Mouse (Mus musculus) CH12.LX (cell line): Measurements from ENCODE around the gene Klhl29. TPM values are rescaled to one million over a fixed set of nuclear protein-coding genes. Genes with fewer than 3 reads are reported as not detected.

Experiments used
- DNase-seq: peaks from one replicate; pipeline ENCODE4 v3.0.0-alpha.2; 2013; ENCODE audit errors: extremely low read depth
- H3K27ac ChIP-seq: 2 replicates; pipeline ENCODE4 v1.5.1; 2012; ENCODE audit warnings: low read depth, mild to moderate bottlenecking, control low read depth, moderate library complexity; ENCODE audit not compliant: insufficient read depth
- H3K27me3 ChIP-seq: replicated peaks from 2 replicates; pipeline ENCODE3; 2012; ENCODE audit warnings: inconsistent platforms
- H3K36me3 ChIP-seq, 2 experiments: replicated peaks in 1 of 2; 2 replicates each; pipeline versions ENCODE3 to v1.6.1; 2012; ENCODE audit warnings: inconsistent platforms in 1 of 2, low read length in 1 of 2, mild to moderate bottlenecking in 1 of 2, mixed read lengths in 1 of 2, moderate library complexity in 1 of 2; ENCODE audit not compliant: control insufficient read depth in 1 of 2, insufficient read depth in 1 of 2
- H3K4me1 ChIP-seq, 2 experiments: 2 replicates each; pipeline ENCODE4 v1.6.1; 2012; ENCODE audit warnings: inconsistent platforms in 1 of 2, moderate library complexity in 1 of 2; ENCODE audit not compliant: insufficient read depth in 2 of 2, control insufficient read depth in 1 of 2
- H3K4me2 ChIP-seq: 2 replicates; pipeline ENCODE4 v1.6.1; 2012; ENCODE audit warnings: low read depth, mild to moderate bottlenecking, control low read depth; ENCODE audit not compliant: poor library complexity, insufficient read depth, severe bottlenecking
- H3K4me3 ChIP-seq, 3 experiments: fragments of 150-350 bp in 1 of 3; sonication (generic) in 1 of 3; replicated peaks in 1 of 3; 2 replicates each; pipeline versions ENCODE3 to v1.5.1; 2011 to 2012; ENCODE audit warnings: low read depth in 2 of 3, low read length in 2 of 3, mild to moderate bottlenecking in 2 of 3, moderate library complexity in 2 of 3, control low read depth in 1 of 3, improper control_type of control experiment in 1 of 3, inconsistent platforms in 1 of 3, mixed read lengths in 1 of 3; ENCODE audit not compliant: poor library complexity in 1 of 3
- H3K79me2 ChIP-seq: replicated peaks from 2 replicates; pipeline ENCODE4 v1.6.1; 2012; ENCODE audit warnings: mild to moderate bottlenecking, moderate library complexity; ENCODE audit not compliant: control insufficient read depth, poor library complexity, insufficient read depth, severe bottlenecking; ENCODE audit errors: extremely low read depth
- H3K9ac ChIP-seq: 2 replicates; pipeline ENCODE4 v1.6.1; 2012; ENCODE audit warnings: low read depth, mild to moderate bottlenecking, control low read depth, moderate library complexity; ENCODE audit not compliant: insufficient read depth
- H3K9me3 ChIP-seq: replicated peaks from 2 replicates; pipeline ENCODE3; 2012; ENCODE audit warnings: low read length, inconsistent platforms, mixed read lengths
- BHLHE40 ChIP-seq: IDR thresholded peaks from 2 replicates; pipeline ENCODE4 v1.6.1; 2011; ENCODE audit warnings: mild to moderate bottlenecking, low read depth, low read length, improper control_type of control experiment
- CHD1 ChIP-seq: IDR thresholded peaks from 2 replicates; pipeline ENCODE4 v1.6.1; 2012; ENCODE audit warnings: low read depth, low read length, improper control_type of control experiment, inconsistent platforms
- CTCF ChIP-seq, 2 experiments: IDR thresholded peaks in 1 of 2; conservative IDR thresholded peaks in 1 of 2; 2 replicates each; pipeline ENCODE4 v1.5.1; 2011 to 2012; ENCODE audit warnings: low read depth in 2 of 2, low read length in 2 of 2, improper control_type of control experiment in 1 of 2, inconsistent platforms in 1 of 2, mild to moderate bottlenecking in 1 of 2, moderate library complexity in 1 of 2
- E2F4 ChIP-seq: IDR thresholded peaks from 2 replicates; pipeline ENCODE4 v1.6.1; 2011; ENCODE audit warnings: low read depth, low read length, improper control_type of control experiment; ENCODE audit not compliant: insufficient replicate concordance
- ETS1 ChIP-seq: conservative IDR thresholded peaks from 2 replicates; pipeline ENCODE4 v1.6.1; 2012; ENCODE audit warnings: low read depth, mild to moderate bottlenecking, inconsistent platforms, low read length, improper control_type of control experiment, moderate library complexity
- IRF4 ChIP-seq: IDR thresholded peaks from 2 replicates; pipeline ENCODE4 v1.6.1; 2014; ENCODE audit warnings: low read depth, mild to moderate bottlenecking, inconsistent platforms, low read length, improper control_type of control experiment
- JUN ChIP-seq: IDR thresholded peaks from 2 replicates; pipeline ENCODE4 v1.6.1; 2011; ENCODE audit warnings: low read depth, mild to moderate bottlenecking, low read length, improper control_type of control experiment, moderate library complexity; ENCODE audit not compliant: insufficient read depth
- KAT2A ChIP-seq: IDR thresholded peaks from 2 replicates; pipeline ENCODE4 v1.6.1; 2012; ENCODE audit warnings: low read length, improper control_type of control experiment, inconsistent platforms; ENCODE audit not compliant: insufficient replicate concordance
- MAX ChIP-seq: IDR thresholded peaks from 2 replicates; pipeline ENCODE4 v1.6.1; 2011; ENCODE audit warnings: low read length, improper control_type of control experiment
- MEF2A ChIP-seq: IDR thresholded peaks from 2 replicates; pipeline ENCODE4 v1.6.1; 2014; ENCODE audit warnings: low read depth, mild to moderate bottlenecking, inconsistent platforms, low read length, improper control_type of control experiment, borderline replicate concordance
- PAX5 ChIP-seq: IDR thresholded peaks from 2 replicates; pipeline ENCODE4 v1.6.1; 2012; ENCODE audit warnings: low read length, inconsistent platforms, mixed read lengths
- POLR2AphosphoS2 ChIP-seq: IDR thresholded peaks from 2 replicates; pipeline ENCODE4 v1.6.1; 2011; ENCODE audit warnings: low read depth, low read length, improper control_type of control experiment
- RAD21 ChIP-seq: IDR thresholded peaks from 2 replicates; pipeline ENCODE4 v1.6.1; 2011; ENCODE audit warnings: low read depth, mild to moderate bottlenecking, low read length, improper control_type of control experiment, moderate library complexity
- SIN3A ChIP-seq: IDR thresholded peaks from 2 replicates; pipeline ENCODE4 v1.6.1; 2012; ENCODE audit warnings: low read length, improper control_type of control experiment, inconsistent platforms
- SMC3 ChIP-seq: IDR thresholded peaks from 2 replicates; pipeline ENCODE4 v1.6.1; 2011; ENCODE audit warnings: low read depth, low read length, improper control_type of control experiment
- UBTF ChIP-seq: IDR thresholded peaks from 2 replicates; pipeline ENCODE4 v1.6.1; 2012; ENCODE audit warnings: low read depth, mild to moderate bottlenecking, inconsistent platforms, low read length, improper control_type of control experiment, moderate library complexity
- USF2 ChIP-seq: conservative IDR thresholded peaks from 2 replicates; pipeline ENCODE4 v1.6.1; 2011; ENCODE audit warnings: low read depth, low read length, improper control_type of control experiment
- ZC3H11A ChIP-seq: IDR thresholded peaks from 2 replicates; pipeline ENCODE4 v1.6.1; 2012; ENCODE audit warnings: low read depth, mild to moderate bottlenecking, inconsistent platforms, low read length, improper control_type of control experiment
- ZKSCAN1 ChIP-seq: IDR thresholded peaks from 2 replicates; pipeline ENCODE4 v1.6.1; 2012; ENCODE audit warnings: low read depth, inconsistent platforms, low read length, improper control_type of control experiment, borderline replicate concordance
- ZNF384 ChIP-seq: IDR thresholded peaks from 2 replicates; pipeline ENCODE4 v1.6.1; 2012; ENCODE audit warnings: low read depth, low read length, improper control_type of control experiment, inconsistent platforms
- dilution Hi-C: fragments of 300-500 bp; cut with MboI; formaldehyde crosslinking; loops from 2 replicates; pipeline ENCODE4 v1.14.3; 2020; ENCODE audit warnings: low sequenced_read_pairs; ENCODE audit not compliant: extremely low pct_unique_long_range_greater_than_20kb, extremely low pct_ligation_motif_present
- in situ Hi-C: fragments of 300-500 bp; cut with MboI; formaldehyde crosslinking; loops from 3 replicates; pipeline ENCODE4 v1.14.3; 2019; ENCODE audit warnings: low sequenced_read_pairs, low pct_ligation_motif_present, low pct_unique_long_range_greater_than_20kb, mixed read lengths
- polyA plus RNA-seq: library from polyadenylated mRNA; unstranded; fragments of >175 nt; gene quantifications from 2 replicates; pipeline ENCODE4 v1.2.1, GENCODE M21; 2012; ENCODE audit warnings: low read depth; ENCODE audit not compliant: insufficient read length
- total RNA-seq, 2 experiments: library from RNA; depleted of rRNA; stranded (reverse); fragments of 300-350 nt in 1 of 2; fragments of >200 nt in 1 of 2; gene quantifications; 2 replicates each; pipeline ENCODE4 v1.2.3; 2012 to 2014

The Klhl29 gene
- total and polyA plus RNA-seq, 3 experiments: 0.04 TPM; not detected in 2

- H3K4me1 ChIP-seq: peaks cover 0 to 4% of the 10 kb centered on the region in 2 experiments; a peak in 1 of 4 replicates
- no peak overlapping the region for H3K4me3 ChIP-seq
- H3K79me2 ChIP-seq: no peaks in the 10 kb centered on the region
- no peak for TF ChIP-seq BHLHE40
- TF ChIP-seq MEF2A: no peak
- TF ChIP-seq MAX: no peak
- no peak for TF ChIP-seq UBTF
- no peak for TF ChIP-seq SMC3
- no peak for TF ChIP-seq POLR2AphosphoS2
- TF ChIP-seq IRF4: no peak
- TF ChIP-seq ZNF384: no peak
- no peak for TF ChIP-seq PAX5
- TF ChIP-seq CHD1: no peak
- no peak for TF ChIP-seq ETS1
- TF ChIP-seq USF2: no peak
- TF ChIP-seq ZKSCAN1: no peak
- TF ChIP-seq KAT2A: no peak
- no peak for TF ChIP-seq E2F4
- no peak for TF ChIP-seq SIN3A
- no peaks in the 10 kb centered on the region for H3K36me3 ChIP-seq
- dilution Hi-C loops: no loop called here
- no peak overlapping the region for H3K9ac ChIP-seq
- no peaks in the 10 kb centered on the region for H3K9me3 ChIP-seq
- H3K27ac ChIP-seq: no peak overlapping the region
- no peak overlapping the region for H3K4me2 ChIP-seq
- no peak for DNase-seq
- in situ Hi-C loops: no loop called here
- H3K27me3 ChIP-seq: no peaks in the 10 kb centered on the region
These were observed 236.2 kb downstream of the Klhl29 start for GRCm38 (mm10) chr12:5139302-5139701.

- Histone ChIP-seq H3K9me3 (no peaks in the 10 kb centered on the region), H3K36me3 (no peaks in the 10 kb centered on the region), H3K4me2 (no peak overlapping the region), H3K4me1 (peaks cover 0 to 4% of the 10 kb centered on the region in 2 experiments; a peak in 1 of 4 replicates), H3K27ac (no peak overlapping the region), H3K27me3 (peaks cover 2% of the 10 kb centered on the region), H3K9ac (no peak overlapping the region), H3K79me2 (no peaks in the 10 kb centered on the region), H3K4me3 (no peak overlapping the region)
- dilution Hi-C loops (no loop called here), in situ Hi-C loops (no loop called here)
- TF ChIP-seq RAD21 (peak; percentile 55), SMC3 (peak; percentile 61), ETS1 (no peak), ZKSCAN1 (no peak), CTCF (conservative IDR thresholded peaks at IDR 0.05 in 1 of 2, IDR thresholded peaks at IDR 0.05 in 1 of 2; ENCODE audit: low read depth in 2 of 2, low read length in 2 of 2) (peak; percentile 74 to 97), JUN (no peak), ZC3H11A (no peak), PAX5 (no peak)
- DNase-seq: peak; percentile 76
These were observed 239.2 kb downstream of the Klhl29 start for GRCm38 (mm10) chr12:5136300-5136699.
